Mouse (Mus musculus) intestine, embryonic 14.5 days (tissue): Measurements from ENCODE around the gene Gm9936. TPM values are rescaled to one million over a fixed set of nuclear protein-coding genes. Genes with fewer than 3 reads are reported as not detected.
"Not testable (repeated sequence)": the region's sequence is repeated elsewhere in the genome, so short reads cannot be mapped to it uniquely, and the experiment has no call there.

Experiments
- ATAC-seq: fragments of 200-750 bp; cut with Nextera tagmentation; replicated peaks from 2 replicates; pipeline ENCODE4 v1.8.0; 2017; ENCODE audit warnings: low read depth, moderate number of reproducible peaks, moderate TSS enrichment, moderate library complexity; ENCODE audit not compliant: low FRiP score, low TSS enrichment
- DNase-seq: peaks from one replicate; pipeline ENCODE4 v3.0.0-alpha.2; 2018; ENCODE audit warnings: low spot score
- H3K27ac ChIP-seq: fragments of 300-500 bp; sonication (generic); 2 replicates; pipeline ENCODE4 v1.5.1; 2014; ENCODE audit warnings: low read depth, mild to moderate bottlenecking, control low read depth
- H3K27me3 ChIP-seq: fragments of 300-500 bp; sonication (generic); replicated peaks from 2 replicates; pipeline ENCODE4 v1.6.1; 2014; ENCODE audit warnings: low read length, control low read depth; ENCODE audit not compliant: control insufficient read depth, insufficient read depth
- H3K36me3 ChIP-seq: fragments of 300-500 bp; sonication (generic); 2 replicates; pipeline ENCODE4 v1.6.1; 2014; ENCODE audit warnings: low read length, control low read depth; ENCODE audit not compliant: control insufficient read depth, insufficient read depth
- H3K4me1 ChIP-seq: fragments of 300-500 bp; sonication (generic); replicated peaks from 2 replicates; pipeline ENCODE4 v1.6.1; 2014; ENCODE audit warnings: low read length, control low read depth, mixed read lengths; ENCODE audit not compliant: control insufficient read depth, insufficient read depth
- H3K4me2 ChIP-seq: fragments of 300-500 bp; sonication (generic); 2 replicates; pipeline ENCODE4 v1.6.1; 2014; ENCODE audit warnings: low read length
- H3K4me3 ChIP-seq: fragments of 300-500 bp; sonication (generic); 2 replicates; pipeline ENCODE4 v1.5.1; 2014; ENCODE audit warnings: low read depth, low read length, control low read depth, mixed read lengths
- H3K9ac ChIP-seq: fragments of 300-500 bp; sonication (generic); 2 replicates; pipeline ENCODE4 v1.6.1; 2014; ENCODE audit warnings: mild to moderate bottlenecking, low read length
- H3K9me3 ChIP-seq: fragments of 300-500 bp; sonication (generic); 2 replicates; pipeline ENCODE4 v1.6.1; 2016; ENCODE audit warnings: low read length, control low read depth; ENCODE audit not compliant: control insufficient read depth
- WGBS: fragments of 180-500 bp; shearing (Covaris S2); extraction: QIAGEN DNeasy Blood & Tissue Kit; methylation state at CpG from one replicate; pipeline ENCODE4 v1.1.7; 2014; 5-methylcytosine and 5-hydroxymethylcytosine counted together
- polyA plus RNA-seq: library from polyadenylated mRNA; unstranded; fragments of >200 nt; fragmentation: Nextera tagmentation; extraction: Ambion mirVana; gene quantifications from 2 replicates; pipeline ENCODE4 v1.2.1, GENCODE M21; 2014

Gm9936 gene
- polyA plus RNA-seq, 1 experiment from 2014 or later, result 0.38 TPM

- H3K27me3 ChIP-seq, H3K9ac ChIP-seq, ATAC-seq, H3K27ac ChIP-seq, H3K4me3 ChIP-seq, H3K4me1 ChIP-seq, H3K4me2 ChIP-seq, DNase-seq, H3K36me3 ChIP-seq, H3K9me3 ChIP-seq: not testable (repeated sequence)
- 77% methylated on average over 3 of the region's 5 CpGs for WGBS
These were observed 5.1 kb downstream of the Gm9936 start, which contains the start of gene 4930519G04Rik for GRCm38 (mm10) chr5:114853364-114853763. Gene 4930519G04Rik, plus strand, starts transcription at chr5:114853664.

GRCm38 (mm10) chr5:114851565-114852236 is 6.8 kb downstream of the Gm9936 start:
- no peak overlapping the region for H3K4me3 ChIP-seq
- H3K36me3 ChIP-seq, result no peaks in the 10 kb centered on the region
- no peaks in the 10 kb centered on the region for H3K27me3 ChIP-seq
- ATAC-seq (no peak), DNase-seq (no peak)
- H3K27ac ChIP-seq, result no peak overlapping the region
- H3K9ac ChIP-seq, result no peak overlapping the region
- no peaks in the 10 kb centered on the region for H3K9me3 ChIP-seq
- 82% methylated on average over 20 of the region's 20 CpGs for WGBS
- H3K4me2 ChIP-seq, result no peak overlapping the region
- no peaks in the 10 kb centered on the region; the same call in 1 of the 2 replicates for H3K4me1 ChIP-seq

DNA sequence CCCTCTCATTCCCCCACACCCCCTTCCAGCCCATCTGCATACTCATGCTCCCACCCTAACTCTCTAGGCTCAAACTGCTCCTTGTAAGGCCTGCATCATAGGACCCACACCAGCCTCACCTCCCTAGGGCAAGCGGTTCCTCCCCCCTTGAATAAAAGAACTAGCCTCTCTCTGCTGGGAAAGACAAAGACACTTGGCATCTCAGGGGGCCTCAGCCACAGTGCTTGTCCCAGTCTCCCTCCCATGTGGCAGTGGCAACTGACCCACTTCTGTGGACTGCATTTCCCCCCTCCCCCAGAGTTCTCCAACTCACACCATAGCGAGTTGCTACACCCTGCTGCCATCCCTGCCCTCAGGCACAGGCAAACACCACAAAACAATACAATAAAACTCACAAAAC is 14.1 kb downstream of the Gm9936 start:
- not testable (repeated sequence) for H3K9me3 ChIP-seq, H3K9ac ChIP-seq, DNase-seq, ATAC-seq, H3K4me3 ChIP-seq, H3K27me3 ChIP-seq, H3K4me2 ChIP-seq, H3K36me3 ChIP-seq, H3K27ac ChIP-seq
- H3K4me1 ChIP-seq, result peaks cover 10% of the 10 kb centered on the region; the same call in 1 of the 2 replicates
- 76% methylated on average over 2 of the region's 2 CpGs for WGBS

GRCm38 (mm10) chr5:114842674-114843073 is 15.8 kb downstream of the Gm9936 start:
- Histone ChIP-seq H3K27me3 (no peaks in the 10 kb centered on the region), H3K27ac (no peak overlapping the region), H3K4me3 (no peak overlapping the region), H3K36me3 (no peaks in the 10 kb centered on the region), H3K9me3 (0 out of 2 replicates have a peak, but pooled peaks cover 3% of the 10 kb centered on the region), H3K4me1 (peaks cover 10% of the 10 kb centered on the region; the same call in 1 of the 2 replicates), H3K4me2 (no peak overlapping the region), H3K9ac (no peak overlapping the region)
- no peak for DNase-seq
- 62% methylated on average over 5 of the region's 5 CpGs for WGBS
- ATAC-seq, result no peak

- H3K4me1 ChIP-seq, result peaks cover 10% of the 10 kb centered on the region; the same call in 1 of the 2 replicates
- not testable (repeated sequence) for H3K9me3 ChIP-seq, H3K27ac ChIP-seq, DNase-seq, H3K9ac ChIP-seq, H3K4me3 ChIP-seq, ATAC-seq, H3K36me3 ChIP-seq, H3K27me3 ChIP-seq, H3K4me2 ChIP-seq
- WGBS, result 33% methylated on average over 3 of the region's 3 CpGs
These were observed 16.3 kb downstream of the Gm9936 start for GRCm38 (mm10) chr5:114842155-114842554.

- not testable (repeated sequence) for H3K27me3 ChIP-seq, H3K4me2 ChIP-seq, ATAC-seq, H3K36me3 ChIP-seq, H3K4me3 ChIP-seq, H3K9ac ChIP-seq, DNase-seq, H3K27ac ChIP-seq, H3K9me3 ChIP-seq
- peaks cover 10% of the 10 kb centered on the region; the same call in 1 of the 2 replicates for H3K4me1 ChIP-seq
- WGBS, result 44% methylated on average over 5 of the region's 5 CpGs
These were observed 18.0 kb downstream of the Gm9936 start for GRCm38 (mm10) chr5:114840481-114840880.

DNA sequence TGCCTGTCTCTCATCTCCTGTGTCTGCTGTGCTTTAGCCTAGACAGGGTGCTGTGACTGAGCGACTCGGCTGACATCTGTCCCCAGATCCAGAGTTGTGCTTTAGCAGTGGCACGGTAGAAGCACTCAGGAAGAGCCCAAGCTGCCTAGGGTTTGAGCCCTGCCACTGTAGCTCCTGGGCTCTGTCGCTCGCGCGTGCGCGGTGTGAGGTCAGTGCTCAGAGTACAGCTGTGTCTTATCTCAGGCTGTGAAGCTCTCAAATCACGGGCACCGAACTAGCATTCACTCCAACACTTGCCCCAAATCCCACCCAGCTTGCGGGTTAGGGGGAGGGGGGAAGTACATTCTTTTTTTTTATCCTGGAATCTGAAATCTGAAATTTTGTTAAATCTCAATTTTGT is 21.6 kb downstream of the Gm9936 start:
- 52% methylated on average over 12 of the region's 12 CpGs for WGBS
- H3K27me3 ChIP-seq, result no peaks in the 10 kb centered on the region
- no peak overlapping the region for H3K4me3 ChIP-seq
- ATAC-seq, result no peak
- no peak overlapping the region for H3K9ac ChIP-seq
- H3K9me3 ChIP-seq, result 0 out of 2 replicates have a peak, but pooled peaks cover 3% of the 10 kb centered on the region
- no peak overlapping the region for H3K27ac ChIP-seq
- no peaks in the 10 kb centered on the region for H3K36me3 ChIP-seq
- peaks cover 2% of the 10 kb centered on the region; the same call in 1 of the 2 replicates for H3K4me1 ChIP-seq
- no peak overlapping the region for H3K4me2 ChIP-seq
- DNase-seq, result no peak

- H3K4me2 ChIP-seq, result no peak overlapping the region
- no peak for ATAC-seq
- H3K4me1 ChIP-seq, result no peaks in the 10 kb centered on the region
- H3K36me3 ChIP-seq, result no peaks in the 10 kb centered on the region
- DNase-seq, result no peak
- WGBS, result 59% methylated on average over 3 of the region's 3 CpGs
- no peak overlapping the region for H3K4me3 ChIP-seq
- no peaks in the 10 kb centered on the region for H3K9me3 ChIP-seq
- H3K9ac ChIP-seq, result no peak overlapping the region
- no peaks in the 10 kb centered on the region for H3K27me3 ChIP-seq
- no peak overlapping the region for H3K27ac ChIP-seq
These were observed 28.7 kb downstream of the Gm9936 start for GRCm38 (mm10) chr5:114829740-114830139.

GRCm38 (mm10) chr5:114827427-114827826 is 31.1 kb downstream of the Gm9936 start:
- ATAC-seq, result no peak
- no peak overlapping the region for H3K4me2 ChIP-seq
- 84% methylated on average over 12 of the region's 12 CpGs for WGBS
- H3K9me3 ChIP-seq, result no peaks in the 10 kb centered on the region
- H3K9ac ChIP-seq, result no peak overlapping the region
- no peak overlapping the region for H3K27ac ChIP-seq
- H3K36me3 ChIP-seq, result no peaks in the 10 kb centered on the region
- DNase-seq, result no peak
- no peak overlapping the region for H3K4me3 ChIP-seq
- no peaks in the 10 kb centered on the region for H3K27me3 ChIP-seq
- no peaks in the 10 kb centered on the region for H3K4me1 ChIP-seq
